Mouse (Mus musculus) kidney, postnatal 25 days (tissue): ENCODE results near the gene Aspn.
A peak's percentile ranks its signal among the peaks of the same experiment; 100 is the strongest.

Source experiments
- DNase-seq, 2 experiments: peaks; one replicate each; pipeline ENCODE4 v3.0.0; 2021; ENCODE audit warnings: mixed read lengths in 2 of 2

Aspn gene

DNA sequence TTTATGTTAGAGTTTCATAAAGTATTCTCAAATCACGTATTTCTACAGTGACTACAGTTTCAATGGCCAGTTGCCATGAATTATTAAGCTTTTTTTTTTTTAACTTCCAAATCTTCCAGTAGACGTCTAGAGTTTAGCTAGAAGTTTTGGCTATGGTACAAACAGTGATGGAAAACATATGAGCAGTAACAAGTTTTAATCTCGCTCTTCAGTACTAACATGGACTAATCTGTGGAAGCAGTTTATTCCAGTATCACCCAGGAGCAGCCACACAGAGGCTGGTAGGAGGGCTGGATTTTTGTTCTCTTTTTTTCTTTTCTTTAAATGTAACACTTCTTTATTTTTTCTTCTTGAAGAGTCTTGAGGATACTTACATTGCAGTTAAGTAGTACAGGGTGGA, at the start of gene Aspn:
Gene Aspn, plus strand, starts transcription at position 165 of the 400 bp plus-strand sequence.
- DNase-seq = no peak

DNA sequence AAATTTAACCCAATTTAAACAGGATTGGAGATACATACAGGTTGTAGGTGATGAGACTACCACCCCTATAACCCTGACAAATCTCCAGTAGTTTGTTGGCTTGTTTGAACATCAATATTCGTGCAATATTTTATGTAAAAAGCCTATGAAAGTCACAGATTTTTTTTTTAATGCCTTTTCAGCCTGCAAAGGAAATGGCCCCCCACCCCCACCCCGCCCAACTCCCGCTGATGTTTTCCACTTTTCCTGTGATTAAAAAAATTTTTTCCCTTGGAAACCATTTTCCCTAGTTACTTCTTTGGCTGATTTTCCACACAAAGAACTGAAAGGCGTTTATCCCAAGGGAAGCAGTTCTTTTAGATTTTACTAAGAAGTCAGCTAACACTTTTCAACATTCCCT, 39.7 kb upstream of the Aspn start, which contains the start of gene Ecm2:
Gene Ecm2, plus strand, starts transcription at position 301 of the 400 bp plus-strand sequence.
- no peak for DNase-seq

DNA sequence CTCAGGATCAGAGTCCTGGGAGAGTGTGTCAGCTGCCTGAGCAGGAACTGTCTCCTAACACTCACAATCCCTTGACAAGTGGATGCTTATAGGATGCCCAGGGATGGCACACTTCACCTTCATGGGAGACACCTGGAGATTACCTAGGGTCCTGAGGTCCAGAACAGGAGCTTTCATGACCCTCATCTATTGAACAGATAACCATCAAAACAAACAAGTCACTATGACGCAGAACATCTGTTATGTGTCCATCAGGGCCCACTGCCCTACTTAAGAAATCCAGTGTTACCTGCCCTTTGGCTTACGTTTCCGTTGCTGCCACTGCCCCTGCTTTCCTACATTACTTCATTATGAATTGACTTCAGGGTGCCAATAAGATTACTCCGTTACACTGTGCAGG, 38.5 kb upstream of the Aspn start:
- no peak for DNase-seq

DNA sequence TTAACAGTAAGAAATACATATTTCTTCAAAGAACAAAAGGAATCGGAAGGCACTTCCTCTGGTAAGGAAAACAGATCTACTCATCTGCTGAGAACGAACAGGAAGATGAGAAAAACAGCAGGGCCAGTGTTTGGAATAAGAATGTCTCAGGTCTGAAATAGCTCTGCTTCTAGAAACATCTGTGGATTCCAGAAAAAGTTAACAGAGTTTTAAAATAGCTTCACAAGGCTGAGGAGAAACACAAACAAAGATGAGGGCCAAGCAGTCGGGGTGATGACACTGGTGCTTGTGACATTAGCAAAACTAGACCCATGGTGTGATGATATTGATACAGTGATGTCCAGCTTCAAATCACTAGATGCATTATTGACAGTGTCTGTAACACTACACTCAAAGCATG, 37.1 kb upstream of the Aspn start:
- no peak for DNase-seq

DNA sequence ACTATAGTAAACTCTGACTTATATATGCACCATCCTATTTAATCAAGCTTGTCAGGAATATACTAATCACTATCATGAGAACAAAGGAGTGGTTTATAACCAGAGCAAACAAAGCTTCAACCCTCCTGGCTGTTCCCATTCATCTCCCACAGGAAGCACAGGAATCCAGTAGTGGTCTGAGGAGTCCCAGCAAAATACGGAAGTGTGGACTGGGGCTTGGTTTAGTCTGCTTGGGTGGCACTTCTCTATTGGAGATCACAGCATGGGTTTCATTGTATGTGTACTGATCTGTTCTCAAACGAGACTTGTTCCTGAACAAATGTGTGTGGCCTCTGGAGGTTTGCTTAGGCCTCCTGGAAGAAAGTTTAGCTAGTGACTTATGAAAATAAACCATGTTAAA, 25.5 kb upstream of the Aspn start:
- no peak for DNase-seq

DNA sequence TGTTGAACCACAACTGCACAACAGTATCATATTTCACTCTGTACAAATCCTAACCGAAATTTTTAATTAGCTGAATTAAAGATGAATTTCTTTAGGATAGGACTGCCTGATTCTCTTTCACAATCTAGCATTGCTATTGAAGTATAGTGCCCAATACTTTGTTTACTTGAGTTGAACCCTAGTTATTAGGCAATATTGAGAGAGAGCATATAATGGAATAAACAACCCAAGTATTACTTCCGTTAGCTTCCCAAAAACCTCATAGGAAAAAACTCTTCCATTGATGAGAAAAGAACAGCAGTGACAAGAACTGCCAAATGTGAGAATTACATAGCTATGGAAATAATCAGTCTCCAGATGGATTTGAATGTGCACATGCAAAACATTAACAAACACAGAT, 18.0 kb upstream of the Aspn start:
- DNase-seq = no peak

DNA sequence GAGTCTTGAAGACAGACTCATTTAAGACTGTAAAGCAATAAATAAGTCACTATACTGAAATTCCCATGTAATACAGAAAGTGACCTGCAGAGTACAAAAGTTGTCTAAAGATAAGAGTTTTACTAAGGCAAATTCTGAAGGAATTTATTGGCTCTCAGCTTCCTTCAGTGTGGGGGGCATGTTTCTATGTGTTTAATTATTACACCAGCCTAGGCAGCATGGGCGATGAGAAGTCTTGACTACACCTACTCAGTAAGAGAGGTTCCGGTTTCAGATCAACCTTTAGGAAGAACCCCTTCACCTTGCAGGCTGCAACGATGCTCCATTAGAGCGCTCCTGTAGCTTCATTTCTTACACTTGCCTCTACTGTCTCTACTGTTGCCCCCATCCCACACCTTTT, 13.6 kb upstream of the Aspn start:
- DNase-seq = no peak

DNA sequence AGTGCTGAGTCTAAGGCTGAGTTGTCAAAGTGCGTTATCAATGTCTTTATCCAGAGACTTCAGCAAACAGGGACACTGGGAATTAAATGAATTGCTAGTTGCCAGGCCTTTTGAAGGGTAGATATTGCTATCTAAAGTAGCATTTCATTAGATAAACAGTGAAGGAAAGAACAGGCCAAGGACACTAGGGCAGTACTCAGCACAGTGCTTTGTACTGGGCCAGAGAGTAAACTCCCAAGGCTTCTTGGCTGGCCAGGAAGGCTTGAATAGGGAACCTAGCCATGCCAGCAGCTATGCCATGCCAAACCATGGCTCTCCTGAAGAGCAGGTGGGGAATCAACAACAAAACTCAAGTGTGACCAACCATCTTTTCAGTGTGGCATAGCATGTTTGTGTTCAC, 7.3 kb upstream of the Aspn start:
- no peak for DNase-seq

DNA sequence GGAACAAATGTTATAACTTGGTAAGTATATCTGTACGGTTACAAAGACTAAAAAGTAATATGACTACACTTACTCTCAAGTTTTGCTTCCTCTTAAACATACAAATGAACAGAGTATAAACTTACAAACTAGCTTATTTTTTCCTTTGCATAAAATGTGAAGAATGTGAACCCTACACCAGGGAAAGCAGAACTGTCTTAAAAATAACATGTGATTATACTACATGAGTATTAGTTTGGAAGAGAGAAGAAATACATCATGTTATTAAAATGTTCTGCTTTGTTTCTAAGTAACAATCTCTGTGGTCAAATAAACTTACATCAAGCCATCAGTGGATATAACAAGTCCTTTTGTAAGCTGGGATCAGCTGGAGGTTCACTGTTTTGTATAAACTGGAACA, 5.5 kb upstream of the Aspn start:
- DNase-seq = no peak

DNA sequence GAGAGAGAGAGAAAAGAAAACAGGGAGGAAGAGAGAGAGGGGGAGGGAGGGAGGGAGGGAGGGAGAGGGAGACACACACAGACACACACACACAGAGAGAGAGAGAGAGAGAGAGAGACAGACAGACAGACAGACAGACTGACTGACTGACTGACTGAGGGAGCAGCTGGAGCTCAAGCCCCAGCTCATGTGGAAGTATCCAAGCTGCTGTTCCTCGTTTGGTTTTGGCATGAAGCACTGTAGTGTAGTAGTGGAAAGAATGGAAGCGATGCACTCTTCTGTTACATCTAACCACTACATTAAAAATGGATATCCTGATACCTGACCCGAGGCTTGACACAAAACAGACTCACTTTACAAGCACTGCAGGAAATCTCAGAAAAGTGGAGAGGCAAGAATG, 1.4 kb downstream of the Aspn start:
- DNase-seq = no peak

DNA sequence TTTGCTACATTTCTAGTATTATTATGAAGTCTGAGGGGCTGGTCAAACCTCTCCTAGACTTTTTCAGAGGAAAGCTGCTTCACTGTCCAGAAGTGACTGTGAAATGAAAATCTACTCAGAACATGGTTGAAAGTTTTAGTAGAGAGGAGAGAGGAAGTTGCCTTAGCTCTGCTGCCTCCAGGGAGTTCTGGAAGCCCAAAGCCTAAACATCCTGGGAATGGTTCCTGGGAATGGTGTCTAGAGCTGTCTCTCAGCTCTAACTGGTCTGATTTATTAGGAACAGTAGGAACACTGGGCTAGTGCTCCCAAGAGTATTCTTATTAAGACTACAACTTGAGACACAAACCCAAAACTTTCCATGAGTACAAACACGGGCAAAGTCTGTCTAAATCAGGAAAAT, 2.3 kb downstream of the Aspn start:
- peak in 1 of 2 experiments; percentile 7 for DNase-seq

DNA sequence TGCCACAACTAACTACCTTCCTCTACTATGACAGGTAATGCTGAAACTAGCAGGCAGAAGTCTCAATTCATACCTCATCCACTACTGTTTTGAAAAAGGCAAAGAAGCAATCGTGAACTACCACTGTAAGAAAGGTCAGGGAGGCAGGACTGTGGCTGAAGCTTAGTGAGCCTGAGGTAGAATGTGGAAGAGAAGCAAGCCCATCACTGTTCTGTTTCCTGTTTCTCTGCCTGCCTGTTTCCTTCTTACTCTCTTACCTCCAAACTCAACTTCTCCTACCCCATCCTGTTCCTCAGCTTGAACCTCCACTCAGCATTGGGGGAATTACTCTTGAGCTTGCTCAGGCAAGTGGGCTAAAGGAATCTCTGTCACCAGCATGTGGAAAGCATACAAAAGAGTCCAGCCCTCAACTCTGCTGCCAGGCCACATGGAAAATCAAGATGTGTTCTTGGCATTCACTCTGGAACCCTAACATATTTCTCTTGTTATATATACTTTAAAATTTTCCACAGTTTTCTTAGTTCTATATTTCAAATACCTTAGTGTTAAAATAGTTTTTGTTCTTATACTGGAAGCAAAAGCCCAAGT, 3.4 kb downstream of the Aspn start:
- no peak for DNase-seq

DNA sequence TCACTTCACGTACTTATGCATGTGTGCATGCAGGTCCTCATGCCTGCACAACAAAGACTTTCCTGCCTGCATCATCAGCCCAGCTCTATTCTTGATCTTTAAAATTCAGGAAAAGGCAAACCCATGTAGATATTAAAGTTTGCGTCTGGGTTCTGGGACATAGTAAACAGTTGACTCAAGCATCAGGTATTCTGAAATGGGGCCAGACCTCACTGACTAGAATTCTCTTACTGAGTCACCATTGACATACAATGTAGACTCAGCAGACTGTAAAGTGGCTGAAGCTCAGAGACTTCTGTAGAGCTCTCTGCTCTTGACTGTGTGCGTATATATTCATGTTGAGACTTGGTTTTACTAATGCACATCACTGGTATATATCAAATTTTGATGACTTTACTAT, 5.4 kb downstream of the Aspn start:
- DNase-seq = no peak

DNA sequence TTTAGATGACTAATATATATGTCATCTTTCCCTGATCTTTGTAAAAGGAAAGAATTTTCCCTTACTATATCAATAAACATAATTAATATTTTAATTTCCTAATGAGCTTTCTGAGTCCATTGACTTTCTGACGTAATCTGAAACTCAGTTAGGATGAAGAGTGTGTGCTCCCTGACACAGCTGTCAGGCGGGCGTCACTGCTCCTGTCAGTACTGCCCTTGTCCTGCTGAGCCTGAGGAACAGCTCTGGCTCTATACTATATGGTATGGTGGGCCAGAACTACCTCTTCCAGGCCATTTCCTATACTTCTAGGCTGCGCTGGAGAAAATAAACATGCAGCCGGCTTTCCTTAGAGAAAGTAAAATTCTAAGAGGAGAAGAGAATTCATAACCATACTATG, 10.3 kb downstream of the Aspn start:
- DNase-seq = no peak

DNA sequence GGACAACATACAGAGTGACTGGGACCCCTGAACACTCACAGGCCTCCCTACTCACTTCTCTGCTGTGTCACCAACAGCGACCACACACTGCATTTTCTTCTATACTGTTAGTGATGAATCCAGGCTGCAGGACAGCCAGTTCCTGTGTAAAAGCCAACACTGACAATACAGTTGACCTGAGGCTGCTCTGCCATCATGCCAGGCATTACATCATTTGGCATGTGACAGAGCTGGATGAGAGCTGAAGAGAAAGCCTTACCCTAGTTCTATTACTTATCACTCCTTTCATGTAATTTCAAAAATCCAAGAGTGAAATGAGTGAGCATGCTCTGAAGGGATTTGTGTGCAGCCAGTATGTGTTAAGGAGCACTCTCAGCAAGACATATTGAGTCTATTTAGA, 12.0 kb downstream of the Aspn start:
- no peak for DNase-seq

DNA sequence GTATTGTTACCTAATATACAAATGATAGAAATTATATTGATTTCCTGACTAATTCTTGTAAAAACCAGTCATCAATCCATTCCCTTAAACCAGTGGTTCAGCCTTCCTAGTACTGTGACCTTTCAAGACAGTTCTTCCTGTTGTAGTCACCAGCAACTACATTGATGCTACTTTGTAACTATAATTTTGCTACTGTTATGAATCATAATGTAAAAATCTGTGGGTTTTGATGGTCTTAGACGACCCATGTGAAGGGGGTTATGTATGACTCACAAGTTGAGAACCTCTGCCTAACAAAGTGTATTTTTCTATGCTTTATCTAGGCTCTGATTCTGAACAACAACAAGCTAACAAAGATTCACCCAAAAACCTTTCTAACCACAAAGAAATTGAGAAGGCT, 12.7 kb downstream of the Aspn start:
- no peak for DNase-seq

DNA sequence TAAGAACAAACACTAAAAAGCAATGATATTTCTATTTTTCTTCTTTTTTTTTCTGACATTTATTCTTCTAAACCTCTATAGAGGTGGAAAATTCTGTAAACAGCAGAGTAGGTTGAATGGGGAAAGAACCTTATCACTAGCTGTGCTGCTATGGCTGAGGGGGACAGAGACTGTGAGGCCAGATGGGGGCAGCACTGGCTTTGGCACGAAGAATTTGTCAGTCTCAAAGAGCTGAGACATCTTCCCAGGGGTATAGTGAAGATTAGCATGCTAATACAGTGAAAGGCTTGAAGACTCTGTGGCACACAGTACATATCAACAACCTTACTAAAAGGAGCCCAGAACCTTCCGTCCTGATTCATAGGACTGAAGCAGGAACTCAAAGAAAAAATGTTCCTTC, 14.9 kb downstream of the Aspn start:
- peak; percentile 61 to 73 for DNase-seq

DNA sequence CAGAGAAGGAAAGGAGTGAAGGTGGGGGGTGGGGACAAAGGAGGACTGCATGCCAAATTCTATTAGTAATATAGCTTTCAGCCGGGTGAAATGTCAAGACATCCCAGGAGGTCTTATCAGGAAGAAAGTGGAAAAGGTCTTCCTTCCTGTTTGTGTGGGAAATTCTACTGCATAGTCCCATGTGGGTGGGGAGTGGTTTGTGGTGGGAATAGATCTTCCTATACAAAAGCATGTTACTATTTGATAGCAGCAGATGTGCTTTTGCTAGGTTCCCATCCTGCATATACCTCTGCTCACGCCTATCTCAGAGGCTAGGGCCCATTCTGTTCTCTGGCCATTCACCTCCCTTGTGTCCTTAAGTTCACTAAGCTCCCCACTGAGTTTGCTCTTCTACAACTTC, 16.6 kb downstream of the Aspn start:
- no peak for DNase-seq

DNA sequence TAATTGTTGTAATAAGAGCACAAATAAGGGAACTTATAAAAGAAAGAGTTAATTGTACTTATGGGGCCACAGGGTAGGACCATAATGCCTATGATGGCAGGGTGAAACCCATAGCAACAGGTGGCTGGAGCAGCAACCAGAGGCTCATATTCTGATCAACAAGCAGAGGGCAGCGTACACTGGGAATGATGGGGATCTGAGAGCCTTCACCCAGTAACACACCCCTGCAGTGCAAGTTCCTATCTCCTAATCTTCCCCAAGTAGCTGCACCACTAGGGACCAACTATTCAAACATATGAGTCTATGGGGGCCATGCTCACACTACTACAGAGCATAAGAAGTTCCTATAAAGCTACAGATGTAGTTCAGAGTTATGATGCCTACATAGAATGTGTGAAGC, 20.1 kb downstream of the Aspn start:
- no peak for DNase-seq

DNA sequence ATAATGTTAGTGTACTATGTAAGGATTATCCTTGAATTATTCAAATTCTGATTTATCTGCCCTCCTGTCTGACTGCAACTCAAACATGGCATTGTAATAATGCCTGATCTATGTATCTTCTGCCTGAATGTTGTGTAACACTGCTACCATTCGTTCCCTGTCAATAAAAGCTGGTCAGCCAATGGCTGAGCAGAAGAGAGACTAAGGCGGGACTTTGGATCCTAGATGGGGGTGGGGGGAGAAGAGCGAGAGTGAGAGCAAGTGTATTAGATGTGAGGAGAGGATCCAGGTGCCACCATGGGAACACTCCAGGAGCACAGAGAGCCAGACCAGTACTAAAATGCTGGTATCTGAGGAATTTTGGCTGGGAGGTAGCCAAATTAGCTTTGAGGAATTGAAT, 26.1 kb downstream of the Aspn start:
- DNase-seq = peak; percentile 9 to 41

DNA sequence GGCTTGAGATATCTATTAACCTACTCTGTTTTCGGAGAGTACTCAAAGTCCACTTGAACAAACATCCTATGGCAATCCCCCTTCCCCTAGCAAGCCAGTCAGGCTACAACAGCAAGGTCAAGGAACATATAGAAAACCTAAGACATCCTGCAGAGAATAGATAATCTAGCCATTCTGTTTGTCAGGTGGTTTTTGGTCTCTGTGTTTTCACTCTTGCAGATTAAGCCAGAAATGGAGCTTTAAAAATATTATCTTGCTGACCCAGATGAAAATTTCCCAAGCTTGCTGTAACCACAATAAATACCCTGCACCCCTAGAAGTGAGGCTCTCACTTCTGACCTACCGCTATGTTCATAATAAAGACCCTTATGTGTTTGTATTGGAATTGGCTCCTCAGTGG, 27.2 kb downstream of the Aspn start:
- no peak for DNase-seq

DNA sequence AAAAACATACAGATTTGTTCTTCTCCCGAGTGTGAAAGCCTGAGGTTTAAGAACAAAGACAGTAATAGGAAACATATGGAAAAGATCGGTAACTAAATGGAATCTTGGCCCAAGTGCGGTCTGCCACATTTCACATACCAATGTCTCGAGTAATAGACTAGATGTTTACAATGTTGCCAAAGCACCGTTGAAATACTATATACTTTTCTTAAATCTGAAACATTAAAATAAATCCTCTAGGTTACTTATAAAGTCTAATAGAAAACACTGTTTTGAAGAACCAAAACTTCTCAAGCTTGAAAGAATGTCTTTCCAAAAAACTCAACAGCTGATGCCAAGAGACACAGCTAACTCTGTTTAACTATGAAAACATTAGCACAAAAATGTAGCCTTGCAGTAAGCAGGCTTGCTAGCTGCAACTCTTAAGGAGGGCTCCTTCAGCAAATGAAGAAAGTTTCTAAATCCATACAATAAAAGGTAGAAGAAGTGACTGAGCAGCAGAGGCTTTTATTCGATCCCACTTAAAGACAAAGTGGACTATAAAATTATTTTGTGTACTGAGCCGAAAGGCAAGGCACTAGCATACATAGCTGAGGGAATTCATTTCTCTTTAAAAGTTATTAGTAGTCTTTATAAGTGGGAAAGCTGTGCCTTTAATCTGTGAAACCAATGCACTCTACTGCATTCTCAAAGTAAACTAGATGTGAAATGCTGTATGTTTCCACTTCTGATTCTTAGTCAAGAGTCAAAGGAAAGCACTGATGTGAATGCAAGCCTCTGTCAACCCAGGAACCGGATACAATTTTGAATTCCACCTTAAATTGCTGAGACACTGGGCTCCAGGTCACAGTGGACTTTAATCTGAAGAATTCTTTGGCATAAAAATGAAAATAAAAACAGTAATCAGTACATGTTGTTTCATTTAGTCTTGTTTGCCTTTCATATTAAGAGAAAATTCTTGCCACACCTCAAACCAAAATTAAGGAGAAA, 37.6 kb downstream of the Aspn start, which contains the start of gene Omd:
Gene Omd, plus strand, starts transcription at position 922 of the 990 bp plus-strand sequence.
- DNase-seq = no peak

DNA sequence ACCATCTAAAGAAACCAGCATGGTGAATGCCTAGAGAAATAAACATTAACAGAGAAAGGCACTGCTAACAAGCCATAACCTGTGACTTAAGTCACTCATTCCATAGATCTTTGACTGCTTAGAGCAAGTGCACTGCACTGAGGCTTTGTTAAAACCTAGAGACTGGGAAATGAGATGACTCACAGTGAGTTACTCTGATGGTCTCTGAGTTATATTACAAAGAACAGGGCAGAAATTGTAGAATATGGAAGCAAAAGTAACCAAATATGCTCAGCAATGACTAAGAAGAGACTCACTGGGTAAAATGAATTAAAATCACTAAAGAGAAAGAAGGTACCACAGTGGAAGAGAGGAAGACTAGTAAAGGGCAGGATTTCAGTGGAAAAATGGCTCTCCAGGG, 39.6 kb downstream of the Aspn start:
- DNase-seq = no peak

DNA sequence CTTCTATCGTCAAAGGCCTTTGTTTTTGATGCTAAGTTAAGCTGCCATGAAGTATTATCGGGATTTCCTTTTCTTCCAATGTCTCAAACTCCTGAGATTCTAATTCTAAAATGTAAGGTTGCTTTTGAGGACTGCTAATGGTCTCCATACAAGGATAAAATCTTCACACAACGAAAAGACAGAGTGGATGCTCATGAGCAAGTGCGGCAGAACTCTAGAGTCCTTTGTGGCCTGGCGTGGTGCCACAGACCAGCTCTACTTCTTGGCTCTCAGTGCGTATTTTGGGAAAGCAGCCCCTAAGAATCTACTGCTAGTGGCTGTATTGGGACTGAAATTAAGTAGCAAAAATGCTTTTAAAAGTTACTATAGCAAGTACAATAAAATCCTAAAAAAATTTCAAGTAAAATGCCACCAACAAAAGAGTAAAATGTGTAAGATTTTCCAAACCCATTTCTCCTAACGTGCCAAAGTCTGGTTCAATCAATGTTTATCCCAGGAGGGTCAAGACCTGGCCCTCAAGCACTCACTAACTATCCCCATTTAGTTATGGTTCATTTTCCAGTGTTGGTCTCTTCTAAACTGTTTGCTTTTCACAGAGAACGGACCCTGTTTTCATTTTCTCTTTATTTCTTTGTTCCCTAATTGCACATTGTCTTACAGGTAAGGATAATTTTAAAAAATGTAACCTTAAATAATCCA, 40.2 kb downstream of the Aspn start:
- DNase-seq = peak; percentile 49 to 63
